Mouse (Mus musculus) embryonic facial prominence, embryonic 11.5 days (tissue): ENCODE data around the gene Fads2. TPM values are rescaled to one million over a fixed set of nuclear protein-coding genes. Genes with fewer than 3 reads are reported as not detected.

ENCODE experiments used
- ATAC-seq: fragments of 200-750 bp; cut with Nextera tagmentation; replicated peaks from 2 replicates; pipeline ENCODE4 v1.8.0; 2017; ENCODE audit warnings: low read depth; ENCODE audit not compliant: insufficient number of reproducible peaks, low FRiP score, low TSS enrichment
- DNase-seq: peaks from one replicate; pipeline ENCODE4 v3.0.0-alpha.2; 2015; ENCODE audit warnings: low spot score
- H3K27ac ChIP-seq: fragments of 300-500 bp; sonication (generic); replicated peaks from 2 replicates; pipeline ENCODE4 v1.5.1; 2014; ENCODE audit warnings: mild to moderate bottlenecking, low read depth, low read length, control low read depth
- H3K27me3 ChIP-seq: fragments of 300-500 bp; sonication (generic); 2 replicates; pipeline ENCODE4 v1.6.1; 2014; ENCODE audit warnings: mild to moderate bottlenecking, low read length, moderate library complexity, mixed read lengths; ENCODE audit not compliant: control insufficient read depth, insufficient read depth
- H3K36me3 ChIP-seq: fragments of 300-500 bp; sonication (generic); replicated peaks from 2 replicates; pipeline ENCODE4 v1.6.1; 2014; ENCODE audit warnings: low read depth, mild to moderate bottlenecking, low read length, moderate library complexity, mixed read lengths; ENCODE audit not compliant: control insufficient read depth, insufficient read depth
- H3K4me1 ChIP-seq: fragments of 300-500 bp; sonication (generic); 2 replicates; pipeline ENCODE4 v1.6.1; 2014; ENCODE audit warnings: low read length, mixed read lengths; ENCODE audit not compliant: control insufficient read depth, insufficient read depth
- H3K4me2 ChIP-seq: fragments of 300-500 bp; sonication (generic); 2 replicates; pipeline ENCODE4 v1.6.1; 2014; ENCODE audit warnings: low read depth, mild to moderate bottlenecking, control low read depth, low read length, moderate library complexity
- H3K4me3 ChIP-seq: fragments of 300-500 bp; sonication (generic); 2 replicates; pipeline ENCODE4 v1.5.1; 2014; ENCODE audit warnings: low read depth, low read length, control low read depth
- H3K9ac ChIP-seq: fragments of 300-500 bp; sonication (generic); replicated peaks from 2 replicates; pipeline ENCODE4 v1.6.1; 2014; ENCODE audit warnings: mild to moderate bottlenecking, control low read depth, low read length
- H3K9me3 ChIP-seq: fragments of 300-500 bp; sonication (generic); replicated peaks from 2 replicates; pipeline ENCODE4 v1.6.1; 2016; ENCODE audit warnings: mild to moderate bottlenecking, low read length, inconsistent platforms, mixed read lengths; ENCODE audit not compliant: control insufficient read depth
- WGBS: fragments of 180-500 bp; shearing (Covaris S2); extraction: QIAGEN DNeasy Blood & Tissue Kit; methylation state at CpG from one replicate; pipeline ENCODE4 v1.1.7; 2014; 5-methylcytosine and 5-hydroxymethylcytosine counted together
- polyA plus RNA-seq: library from polyadenylated mRNA; unstranded; fragments of >200 nt; fragmentation: Nextera tagmentation; extraction: Ambion mirVana; gene quantifications from 2 replicates; pipeline ENCODE4 v1.2.1, GENCODE M21; 2014

Fads2 gene
- polyA plus RNA-seq, 1 experiment from 2014 or later = 57.0 TPM

GRCm38 (mm10) chr19:10034785-10035447 lies 66.6 kb downstream of the Fads2 start:
- Histone ChIP-seq H3K4me1 (peaks cover 4% of the 10 kb centered on the region), H3K9me3 (no peaks in the 10 kb centered on the region), H3K4me3 (no peak overlapping the region), H3K9ac (no peak overlapping the region), H3K27me3 (no peaks in the 10 kb centered on the region), H3K27ac (no peak overlapping the region), H3K4me2 (no peak overlapping the region), H3K36me3 (peaks cover 3% of the 10 kb centered on the region)
- DNase-seq (peak; percentile 89), ATAC-seq (peak; percentile 76)
- 37% methylated on average over 8 of the region's 8 CpGs for WGBS

GRCm38 (mm10) chr19:10034356-10034755 lies 67.2 kb downstream of the Fads2 start:
- peaks cover 4% of the 10 kb centered on the region for H3K4me1 ChIP-seq
- ATAC-seq = 0 out of 2 replicates have a peak, but pooled peaks have one; percentile 5
- H3K9me3 ChIP-seq = no peaks in the 10 kb centered on the region
- no peak overlapping the region for H3K4me3 ChIP-seq
- H3K4me2 ChIP-seq = no peak overlapping the region; the same call in 1 of the 2 replicates
- H3K27me3 ChIP-seq = no peaks in the 10 kb centered on the region
- DNase-seq = no peak
- no peak overlapping the region for H3K9ac ChIP-seq
- WGBS = 90% methylated on average over 5 of the region's 5 CpGs
- H3K27ac ChIP-seq = no peak overlapping the region
- peaks cover 3% of the 10 kb centered on the region for H3K36me3 ChIP-seq

- DNase-seq = peak; percentile 82
- WGBS = 39% methylated on average over 8 of the region's 8 CpGs
- ATAC-seq = 0 out of 2 replicates have a peak, but pooled peaks have one; percentile 11
- Histone ChIP-seq H3K27me3 (no peaks in the 10 kb centered on the region), H3K4me2 (no peak overlapping the region), H3K36me3 (peaks cover 3% of the 10 kb centered on the region), H3K4me3 (no peak overlapping the region), H3K9ac (no peak overlapping the region), H3K9me3 (no peaks in the 10 kb centered on the region), H3K27ac (no peak overlapping the region), H3K4me1 (no peaks in the 10 kb centered on the region)
Measured at GRCm38 (mm10) chr19:10033211-10033973, 68.2 kb downstream of the Fads2 start.

- H3K4me1 ChIP-seq = no peaks in the 10 kb centered on the region
- no peak overlapping the region for H3K4me2 ChIP-seq
- no peak for ATAC-seq
- H3K9ac ChIP-seq = no peak overlapping the region
- 86% methylated on average over 2 of the region's 2 CpGs for WGBS
- H3K27ac ChIP-seq = no peak overlapping the region
- H3K27me3 ChIP-seq = no peaks in the 10 kb centered on the region
- no peak for DNase-seq
- H3K9me3 ChIP-seq = no peaks in the 10 kb centered on the region
- no peak overlapping the region for H3K4me3 ChIP-seq
- peaks cover 3% of the 10 kb centered on the region for H3K36me3 ChIP-seq
Measured at GRCm38 (mm10) chr19:10029746-10030145, 71.8 kb downstream of the Fads2 start.

- Histone ChIP-seq H3K9ac (no peak overlapping the region), H3K4me2 (no peak overlapping the region), H3K27ac (0 out of 2 replicates have a peak overlapping the region, but pooled peaks have one; percentile 31), H3K9me3 (no peaks in the 10 kb centered on the region), H3K27me3 (no peaks in the 10 kb centered on the region), H3K4me1 (no peaks in the 10 kb centered on the region), H3K4me3 (no peak overlapping the region), H3K36me3 (peaks cover 2% of the 10 kb centered on the region)
- 25% methylated on average over 8 of the region's 8 CpGs for WGBS
- ATAC-seq (no peak), DNase-seq (peak; percentile 62)
Measured at GRCm38 (mm10) chr19:10025169-10025875, 76.2 kb downstream of the Fads2 start.

GRCm38 (mm10) chr19:10023304-10023758 lies 78.2 kb downstream of the Fads2 start:
- Histone ChIP-seq H3K9ac (no peak overlapping the region; the same call in 1 of the 2 replicates), H3K9me3 (no peaks in the 10 kb centered on the region), H3K4me3 (no peak overlapping the region), H3K4me1 (peaks cover 5% of the 10 kb centered on the region; the same call in 1 of the 2 replicates), H3K36me3 (no peaks in the 10 kb centered on the region), H3K4me2 (no peak overlapping the region), H3K27me3 (no peaks in the 10 kb centered on the region), H3K27ac (peak overlapping the region; percentile 13; the same call in 1 of the 2 replicates)
- WGBS = 63% methylated on average over 9 of the region's 9 CpGs
- ATAC-seq (no peak), DNase-seq (no peak)

GRCm38 (mm10) chr19:10022414-10023303 lies 78.9 kb downstream of the Fads2 start:
- no peak overlapping the region for H3K27ac ChIP-seq
- no peak overlapping the region; the same call in 1 of the 2 replicates for H3K9ac ChIP-seq
- no peak overlapping the region for H3K4me3 ChIP-seq
- ATAC-seq (no peak), DNase-seq (peak; percentile 67)
- 72% methylated on average over 5 of the region's 5 CpGs for WGBS
- no peaks in the 10 kb centered on the region for H3K9me3 ChIP-seq
- H3K4me2 ChIP-seq = no peak overlapping the region
- H3K36me3 ChIP-seq = no peaks in the 10 kb centered on the region
- peaks cover 6% of the 10 kb centered on the region; the same call in 1 of the 2 replicates for H3K4me1 ChIP-seq
- H3K27me3 ChIP-seq = no peaks in the 10 kb centered on the region
